Mouse (Mus musculus) brain, embryonic 14.5 days (tissue): ENCODE data around the gene Upf1.

Experiments used
- CTCF ChIP-seq: fragments of 200-500 bp; IDR thresholded peaks from 2 replicates; pipeline ENCODE4 v1.5.1; 2012; ENCODE audit warnings: inconsistent platforms, mild to moderate bottlenecking, moderate library complexity, borderline replicate concordance; ENCODE audit not compliant: insufficient read depth, insufficient read length; ENCODE audit errors: extremely low read depth
- POLR2A ChIP-seq: fragments of 200-500 bp; IDR thresholded peaks from 2 replicates; pipeline ENCODE4 v1.6.1; 2012; ENCODE audit warnings: mild to moderate bottlenecking, inconsistent platforms, borderline replicate concordance; ENCODE audit not compliant: poor library complexity, insufficient read depth, insufficient read length, severe bottlenecking; ENCODE audit errors: extremely low read depth

DNA sequence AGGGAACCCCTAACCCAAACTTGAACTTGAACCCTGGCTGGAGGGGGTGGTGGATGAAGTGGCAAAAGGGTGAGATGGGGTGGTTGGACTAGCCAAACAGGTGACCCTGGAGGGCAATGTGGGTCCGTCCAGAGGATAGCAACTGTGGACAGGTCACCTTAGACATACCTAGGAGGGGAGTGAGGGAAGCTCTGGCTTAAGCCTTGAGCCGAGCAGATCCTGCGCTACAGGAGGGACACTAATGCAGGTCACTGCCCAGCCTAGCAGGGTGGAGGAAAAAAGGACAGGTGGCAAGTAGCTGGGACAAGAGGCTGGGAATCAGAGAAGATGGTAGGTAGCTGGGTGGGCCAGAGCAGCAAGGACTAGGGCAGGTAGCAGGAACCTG, 1.1 kb downstream of the Upf1 start:
- TF ChIP-seq POLR2A (no peak), CTCF (no peak)
